Mouse (Mus musculus) embryonic facial prominence, embryonic 14.5 days (tissue): ENCODE results near the gene Ifitm7. TPM values are rescaled to one million over a fixed set of nuclear protein-coding genes. Genes with fewer than 3 reads are reported as not detected.

Experiments
- polyA plus RNA-seq: library from polyadenylated mRNA; unstranded; fragments of >200 nt; fragmentation: Nextera tagmentation; extraction: Ambion mirVana; gene quantifications from 2 replicates; pipeline ENCODE4 v1.2.1, GENCODE M21; 2014

Gene Ifitm7
- polyA plus RNA-seq, 1 experiment from 2014 or later: not detected

Other genes starting within 250 kb of the Ifitm7 start
- 43.3 and 46.9 TPM in 2 replicates for gene Rrn3, start 206.2 kb downstream of the Ifitm7 start, polyA plus RNA-seq
- gene Ntan1, start 168.0 kb downstream of the Ifitm7 start, polyA plus RNA-seq: 176 and 178 TPM in 2 replicates
- 100 and 116 TPM in 2 replicates for gene Pdxdc1, start 83.8 kb downstream of the Ifitm7 start, polyA plus RNA-seq
- gene Mpv17l, start 83.7 kb downstream of the Ifitm7 start, polyA plus RNA-seq: 5.7 and 6.2 TPM in 2 replicates
- gene 2900011O08Rik, start 284 bp downstream of the Ifitm7 start, polyA plus RNA-seq: 5.1 and 5.5 TPM in 2 replicates
- 79.8 and 97.3 TPM in 2 replicates for gene Nde1, start 176.4 kb upstream of the Ifitm7 start, polyA plus RNA-seq
- 14.8 and 14.9 TPM in 2 replicates for gene Marf1, start 176.5 kb upstream of the Ifitm7 start, polyA plus RNA-seq